Mouse (Mus musculus) gonadal fat pad, adult 2 months (tissue): ENCODE data around the gene Fads6. TPM values are rescaled to one million over a fixed set of nuclear protein-coding genes. Genes with fewer than 3 reads are reported as not detected.

ENCODE experiments used
- DNase-seq: peaks from one replicate; pipeline ENCODE4 v3.0.0-alpha.2; 2012; ENCODE audit warnings: low read depth
- polyA plus RNA-seq: library from polyadenylated mRNA; depleted of rRNA; stranded (reverse); fragments of >200 nt; gene quantifications from 2 replicates; pipeline ENCODE4 v1.2.3, GENCODE M21; 2012

The Fads6 gene
- polyA plus RNA-seq, 1 experiment: 4.8 TPM

- peak; percentile 98 for DNase-seq
Measured at GRCm38 (mm10) chr11:115276780-115277603, 20.5 kb downstream of the Fads6 start, which contains the start of gene Fdxr. Gene Fdxr, minus strand, starts transcription at chr11:115277050.

GRCm38 (mm10) chr11:115275954-115276353 is 21.5 kb downstream of the Fads6 start:
- DNase-seq: no peak

GRCm38 (mm10) chr11:115275509-115275908 is 22.0 kb downstream of the Fads6 start:
- DNase-seq: no peak

GRCm38 (mm10) chr11:115274771-115275170 is 22.7 kb downstream of the Fads6 start:
- DNase-seq: no peak

GRCm38 (mm10) chr11:115274178-115274577 is 23.3 kb downstream of the Fads6 start:
- DNase-seq: no peak

GRCm38 (mm10) chr11:115273735-115274134 is 23.7 kb downstream of the Fads6 start:
- no peak for DNase-seq

GRCm38 (mm10) chr11:115272894-115273498 is 24.5 kb downstream of the Fads6 start:
- no peak for DNase-seq

- no peak for DNase-seq
Measured at GRCm38 (mm10) chr11:115271481-115271880, 26.0 kb downstream of the Fads6 start.

- no peak for DNase-seq
Measured at GRCm38 (mm10) chr11:115271052-115271451, 26.4 kb downstream of the Fads6 start.

- DNase-seq: no peak
Measured at GRCm38 (mm10) chr11:115270148-115270861, 27.2 kb downstream of the Fads6 start.

GRCm38 (mm10) chr11:115269330-115270066 is 28.0 kb downstream of the Fads6 start:
- DNase-seq: no peak

GRCm38 (mm10) chr11:115267958-115268357 is 29.5 kb downstream of the Fads6 start:
- no peak for DNase-seq

GRCm38 (mm10) chr11:115267061-115267883 is 30.2 kb downstream of the Fads6 start, which contains the start of gene Grin2c:
Gene Grin2c, minus strand, starts transcription at chr11:115267243.
- no peak for DNase-seq

GRCm38 (mm10) chr11:115266400-115266778 is 31.1 kb downstream of the Fads6 start:
- no peak for DNase-seq

GRCm38 (mm10) chr11:115265771-115266399 is 31.6 kb downstream of the Fads6 start:
- no peak for DNase-seq

GRCm38 (mm10) chr11:115264862-115265668 is 32.4 kb downstream of the Fads6 start:
- no peak for DNase-seq

- DNase-seq: no peak
Measured at GRCm38 (mm10) chr11:115264136-115264861, 33.2 kb downstream of the Fads6 start.

- no peak for DNase-seq
Measured at GRCm38 (mm10) chr11:115262954-115263353, 34.5 kb downstream of the Fads6 start.

GRCm38 (mm10) chr11:115259134-115259533 is 38.3 kb downstream of the Fads6 start:
- DNase-seq: no peak
